Mouse (Mus musculus) erythroblast, embryonic 14.5 days (primary cell): ENCODE data around the gene Inhbe.
"Not testable (repeated sequence)": the region's sequence is repeated elsewhere in the genome, so short reads cannot be mapped to it uniquely, and the experiment has no call there.

Experiments
- GATA1 ChIP-seq: IDR thresholded peaks from 2 replicates; pipeline ENCODE4 v1.6.1; 2012; ENCODE audit warnings: low read length, inconsistent platforms, mixed read lengths
- TAL1 ChIP-seq: IDR thresholded peaks from 3 replicates; pipeline ENCODE4 v1.6.1; 2012; ENCODE audit warnings: low read length, inconsistent platforms, mixed read lengths

DNA sequence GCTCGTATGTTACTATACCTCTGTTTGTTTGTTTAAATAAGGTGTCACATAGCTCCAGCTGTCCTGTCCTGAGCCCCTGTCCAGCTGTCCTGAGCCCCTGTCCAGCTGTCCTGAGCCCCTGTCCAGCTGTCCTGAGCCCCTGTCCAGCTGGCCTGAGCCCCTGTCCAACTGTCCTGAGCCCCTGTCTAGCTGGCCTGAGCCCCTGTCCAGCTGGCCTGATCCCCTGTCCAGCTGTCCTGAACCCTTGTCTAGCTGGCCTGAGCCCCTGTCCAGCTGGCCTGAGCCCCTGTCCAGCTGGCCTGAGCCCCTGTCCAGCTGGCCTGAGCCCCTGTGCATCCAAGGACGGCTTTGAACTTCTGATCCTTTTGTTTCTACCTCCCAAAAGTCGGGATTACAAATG lies 45.0 kb downstream of the Inhbe start:
- TF ChIP-seq TAL1, GATA1: not testable (repeated sequence)
